Mouse (Mus musculus): ENCODE data around the gene Khsrp. TPM values are rescaled to one million over a fixed set of nuclear protein-coding genes. Genes with fewer than 3 reads are reported as not detected.

The Khsrp gene
- 28.8 and 33.5 TPM in 2 replicates for polyA plus RNA-seq (2014; fragmentation: Nextera tagmentation; extraction: Ambion mirVana)

- Histone ChIP-seq H3K27me3 (ENCODE audit: control insufficient read depth, insufficient read depth, low read length) (no peaks in the 10 kb centered on the region), H3K9me3 (replicated peaks; ENCODE audit: control insufficient read depth, low read length) (no peaks in the 10 kb centered on the region), H3K27ac (ENCODE audit: low read depth, low read length) (peak within 1 kb of the TSS; percentile 96), H3K9ac (ENCODE audit: low read depth, low read length) (peak within 1 kb of the TSS; percentile 98), H3K36me3 (ENCODE audit: control insufficient read depth, insufficient read depth, low read length) (peaks cover 15% of the 10 kb centered on the region), H3K4me1 (ENCODE audit: control insufficient read depth, insufficient read depth, low read length) (peaks cover 13% of the 10 kb centered on the region), H3K4me2 (peak within 1 kb of the TSS; percentile 98), H3K4me3 (ENCODE audit: low read depth, low read length) (peak within 1 kb of the TSS; percentile 97)
- under 1% methylated on average over 51 of the region's 99 CpGs for WGBS (ENCODE audit: insufficient replicate concordance)
- no peak for ATAC-seq (replicated peaks; ENCODE audit: insufficient number of reproducible peaks, low FRiP score, low TSS enrichment)
Observed at GRCm38 (mm10) chr17:57030931-57031660, at the start of gene Khsrp. Gene Khsrp, minus strand, starts transcription at chr17:57031522.

- no peaks in the 10 kb centered on the region for H3K27me3 ChIP-seq (ENCODE audit: control insufficient read depth, insufficient read depth, low read length)
- no peak overlapping the region for H3K9ac ChIP-seq (ENCODE audit: low read depth, low read length)
- H3K4me3 ChIP-seq (ENCODE audit: low read depth, low read length), result no peak overlapping the region
- 59% methylated on average over 3 of the region's 3 CpGs for WGBS (ENCODE audit: insufficient replicate concordance)
- H3K36me3 ChIP-seq (ENCODE audit: control insufficient read depth, insufficient read depth, low read length), result no peaks in the 10 kb centered on the region
- no peak overlapping the region for H3K27ac ChIP-seq (ENCODE audit: low read depth, low read length)
- no peaks in the 10 kb centered on the region for H3K4me1 ChIP-seq (ENCODE audit: control insufficient read depth, insufficient read depth, low read length)
- ATAC-seq (replicated peaks; ENCODE audit: insufficient number of reproducible peaks, low FRiP score, low TSS enrichment), result no peak
- H3K9me3 ChIP-seq (replicated peaks; ENCODE audit: control insufficient read depth, low read length), result no peaks in the 10 kb centered on the region
- no peak overlapping the region for H3K4me2 ChIP-seq
Observed at GRCm38 (mm10) chr17:57079919-57080318, 48.6 kb upstream of the Khsrp start.

- no peak within 1 kb of the TSS for H3K27ac ChIP-seq (ENCODE audit: low read depth, low read length)
- no peaks in the 10 kb centered on the region for H3K36me3 ChIP-seq (ENCODE audit: control insufficient read depth, insufficient read depth, low read length)
- H3K27me3 ChIP-seq (ENCODE audit: control insufficient read depth, insufficient read depth, low read length), result no peaks in the 10 kb centered on the region; the same call in 1 of the 2 replicates
- no peaks in the 10 kb centered on the region for H3K4me1 ChIP-seq (ENCODE audit: control insufficient read depth, insufficient read depth, low read length)
- no peak for ATAC-seq (replicated peaks; ENCODE audit: insufficient number of reproducible peaks, low FRiP score, low TSS enrichment)
- H3K4me2 ChIP-seq, result no peak within 1 kb of the TSS
- no peaks in the 10 kb centered on the region for H3K9me3 ChIP-seq (replicated peaks; ENCODE audit: control insufficient read depth, low read length)
- whole genome bisulfite sequencing (ENCODE audit: insufficient replicate concordance), result 34% methylated on average over 6 of the region's 6 CpGs
- 0 out of 2 replicates have a peak within 1 kb of the TSS, but pooled peaks have one; percentile 34 for H3K9ac ChIP-seq (ENCODE audit: low read depth, low read length)
- no peak within 1 kb of the TSS for H3K4me3 ChIP-seq (ENCODE audit: low read depth, low read length)
Observed at GRCm38 (mm10) chr17:57078336-57078735, 47.0 kb upstream of the Khsrp start, which contains the start of gene Dennd1c. Gene Dennd1c, minus strand, starts transcription at chr17:57078514.

- Histone ChIP-seq H3K9me3 (replicated peaks; ENCODE audit: control insufficient read depth, low read length) (no peaks in the 10 kb centered on the region), H3K36me3 (ENCODE audit: control insufficient read depth, insufficient read depth, low read length) (no peaks in the 10 kb centered on the region), H3K27me3 (ENCODE audit: control insufficient read depth, insufficient read depth, low read length) (peaks cover under 1% of the 10 kb centered on the region; the same call in 1 of the 2 replicates), H3K4me1 (ENCODE audit: control insufficient read depth, insufficient read depth, low read length) (no peaks in the 10 kb centered on the region), H3K27ac (ENCODE audit: low read depth, low read length) (no peak overlapping the region), H3K4me2 (no peak overlapping the region), H3K9ac (ENCODE audit: low read depth, low read length) (no peak overlapping the region), H3K4me3 (ENCODE audit: low read depth, low read length) (no peak overlapping the region)
- no peak for ATAC-seq (replicated peaks; ENCODE audit: insufficient number of reproducible peaks, low FRiP score, low TSS enrichment)
- 41% methylated on average over 3 of the region's 3 CpGs for WGBS (ENCODE audit: insufficient replicate concordance)
Observed at GRCm38 (mm10) chr17:57076916-57077315, 45.6 kb upstream of the Khsrp start.

GRCm38 (mm10) chr17:57070699-57071098, 39.4 kb upstream of the Khsrp start:
- peaks cover 35% of the 10 kb centered on the region for H3K27me3 ChIP-seq (ENCODE audit: control insufficient read depth, insufficient read depth, low read length)
- 6% methylated on average over 11 of the region's 11 CpGs for WGBS (ENCODE audit: insufficient replicate concordance)
- no peaks in the 10 kb centered on the region for H3K4me1 ChIP-seq (ENCODE audit: control insufficient read depth, insufficient read depth, low read length)
- H3K9me3 ChIP-seq (replicated peaks; ENCODE audit: control insufficient read depth, low read length), result no peaks in the 10 kb centered on the region
- no peak overlapping the region for H3K9ac ChIP-seq (ENCODE audit: low read depth, low read length)
- no peaks in the 10 kb centered on the region for H3K36me3 ChIP-seq (ENCODE audit: control insufficient read depth, insufficient read depth, low read length)
- H3K4me3 ChIP-seq (ENCODE audit: low read depth, low read length), result no peak overlapping the region
- no peak overlapping the region for H3K27ac ChIP-seq (ENCODE audit: low read depth, low read length)
- H3K4me2 ChIP-seq, result no peak overlapping the region; the same call in 1 of the 2 replicates
- no peak for ATAC-seq (replicated peaks; ENCODE audit: insufficient number of reproducible peaks, low FRiP score, low TSS enrichment)

GRCm38 (mm10) chr17:57070272-57070671, 39.0 kb upstream of the Khsrp start:
- no peak overlapping the region for H3K4me2 ChIP-seq
- no peak overlapping the region for H3K9ac ChIP-seq (ENCODE audit: low read depth, low read length)
- H3K27ac ChIP-seq (ENCODE audit: low read depth, low read length), result no peak overlapping the region
- H3K36me3 ChIP-seq (ENCODE audit: control insufficient read depth, insufficient read depth, low read length), result no peaks in the 10 kb centered on the region
- H3K4me3 ChIP-seq (ENCODE audit: low read depth, low read length), result no peak overlapping the region
- H3K4me1 ChIP-seq (ENCODE audit: control insufficient read depth, insufficient read depth, low read length), result no peaks in the 10 kb centered on the region
- peaks cover 36% of the 10 kb centered on the region for H3K27me3 ChIP-seq (ENCODE audit: control insufficient read depth, insufficient read depth, low read length)
- 11% methylated on average over 9 of the region's 9 CpGs for WGBS (ENCODE audit: insufficient replicate concordance)
- no peak for ATAC-seq (replicated peaks; ENCODE audit: insufficient number of reproducible peaks, low FRiP score, low TSS enrichment)
- no peaks in the 10 kb centered on the region for H3K9me3 ChIP-seq (replicated peaks; ENCODE audit: control insufficient read depth, low read length)

- Histone ChIP-seq H3K4me2 (no peak overlapping the region), H3K9me3 (replicated peaks; ENCODE audit: control insufficient read depth, low read length) (no peaks in the 10 kb centered on the region), H3K27me3 (ENCODE audit: control insufficient read depth, insufficient read depth, low read length) (peaks cover 63% of the 10 kb centered on the region), H3K4me3 (ENCODE audit: low read depth, low read length) (no peak overlapping the region), H3K4me1 (ENCODE audit: control insufficient read depth, insufficient read depth, low read length) (peaks cover 7% of the 10 kb centered on the region; the same call in 1 of the 2 replicates), H3K27ac (ENCODE audit: low read depth, low read length) (no peak overlapping the region), H3K9ac (ENCODE audit: low read depth, low read length) (no peak overlapping the region), H3K36me3 (ENCODE audit: control insufficient read depth, insufficient read depth, low read length) (no peaks in the 10 kb centered on the region)
- ATAC-seq (replicated peaks; ENCODE audit: insufficient number of reproducible peaks, low FRiP score, low TSS enrichment), result no peak
- WGBS (ENCODE audit: insufficient replicate concordance), result 29% methylated on average over 5 of the region's 5 CpGs
Observed at GRCm38 (mm10) chr17:57066908-57067307, 35.6 kb upstream of the Khsrp start.

- H3K4me3 ChIP-seq (ENCODE audit: low read depth, low read length), result no peak overlapping the region
- no peak overlapping the region for H3K27ac ChIP-seq (ENCODE audit: low read depth, low read length)
- H3K9ac ChIP-seq (ENCODE audit: low read depth, low read length), result no peak overlapping the region
- H3K27me3 ChIP-seq (ENCODE audit: control insufficient read depth, insufficient read depth, low read length), result peaks cover 60% of the 10 kb centered on the region
- no peaks in the 10 kb centered on the region for H3K9me3 ChIP-seq (replicated peaks; ENCODE audit: control insufficient read depth, low read length)
- no peaks in the 10 kb centered on the region for H3K36me3 ChIP-seq (ENCODE audit: control insufficient read depth, insufficient read depth, low read length)
- H3K4me2 ChIP-seq, result no peak overlapping the region
- 17% methylated on average over 8 of the region's 8 CpGs for WGBS (ENCODE audit: insufficient replicate concordance)
- ATAC-seq (replicated peaks; ENCODE audit: insufficient number of reproducible peaks, low FRiP score, low TSS enrichment), result no peak
- H3K4me1 ChIP-seq (ENCODE audit: control insufficient read depth, insufficient read depth, low read length), result peaks cover 15% of the 10 kb centered on the region
Observed at GRCm38 (mm10) chr17:57063031-57063430, 31.7 kb upstream of the Khsrp start.

GRCm38 (mm10) chr17:57062548-57062947, 31.2 kb upstream of the Khsrp start:
- Histone ChIP-seq H3K27me3 (ENCODE audit: control insufficient read depth, insufficient read depth, low read length) (peaks cover 60% of the 10 kb centered on the region), H3K27ac (ENCODE audit: low read depth, low read length) (no peak overlapping the region), H3K36me3 (ENCODE audit: control insufficient read depth, insufficient read depth, low read length) (no peaks in the 10 kb centered on the region), H3K9me3 (replicated peaks; ENCODE audit: control insufficient read depth, low read length) (no peaks in the 10 kb centered on the region), H3K4me1 (ENCODE audit: control insufficient read depth, insufficient read depth, low read length) (peaks cover 17% of the 10 kb centered on the region), H3K9ac (ENCODE audit: low read depth, low read length) (no peak overlapping the region), H3K4me2 (peak overlapping the region; percentile 57), H3K4me3 (ENCODE audit: low read depth, low read length) (peak overlapping the region; percentile 31)
- 1% methylated on average over 22 of the region's 22 CpGs for WGBS (ENCODE audit: insufficient replicate concordance)
- ATAC-seq (replicated peaks; ENCODE audit: insufficient number of reproducible peaks, low FRiP score, low TSS enrichment), result no peak

Measured in heart, embryonic 11.5 days (tissue).